Mouse (Mus musculus): ENCODE results near the gene Gtpbp2.

Gtpbp2 gene

DNA sequence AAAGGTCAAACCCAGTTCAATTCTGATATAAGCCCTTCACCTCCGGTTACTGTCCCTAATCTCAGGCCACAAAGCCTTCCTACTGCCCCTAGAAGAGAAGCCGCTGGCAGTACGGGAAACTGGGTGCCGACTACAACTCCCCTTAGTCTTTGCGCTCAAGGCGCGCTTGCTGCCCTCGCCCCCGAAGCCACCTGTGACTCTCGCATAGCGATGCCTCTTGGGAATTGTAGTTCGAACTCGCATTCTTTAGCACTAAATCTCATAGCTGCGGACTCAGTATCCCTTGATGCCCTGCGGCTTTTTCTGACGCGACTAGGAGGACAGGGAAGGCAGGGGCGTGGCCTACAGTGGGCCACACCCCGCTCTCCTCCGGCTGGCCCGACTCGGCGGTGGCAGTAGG, at the start of gene Gtpbp2:
Gene Gtpbp2, plus strand, starts transcription at position 347 of the 400 bp plus-strand sequence.
- peak; percentile 99 for DNase-seq (ENCODE audit: low read depth, low spot score)

DNA sequence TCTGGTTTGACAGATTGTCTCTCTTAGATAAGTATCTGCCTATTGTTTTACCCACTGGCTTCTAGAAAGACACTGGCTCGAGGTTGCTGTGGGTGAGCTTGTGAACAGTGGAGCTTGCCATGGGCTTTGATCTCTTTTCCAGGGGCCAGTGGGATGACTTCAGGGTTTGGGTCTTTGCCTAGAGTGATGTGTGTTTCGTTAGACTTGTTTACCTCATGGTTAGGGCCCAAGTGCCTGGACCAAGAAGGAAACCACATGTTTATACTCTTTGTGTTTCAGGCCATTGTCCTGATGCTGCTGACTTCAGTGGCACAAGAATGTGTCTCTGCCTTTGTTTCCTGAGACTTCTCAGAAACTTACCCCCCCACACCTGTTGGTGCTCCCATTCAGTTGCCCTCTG, 45.3 kb upstream of the Gtpbp2 start:
- no peak for DNase-seq (ENCODE audit: low read depth, low spot score)

GRCm38 (mm10) chr17:46116138-46116537, 44.7 kb upstream of the Gtpbp2 start:
- DNase-seq (ENCODE audit: low read depth, low spot score): no peak

DNA sequence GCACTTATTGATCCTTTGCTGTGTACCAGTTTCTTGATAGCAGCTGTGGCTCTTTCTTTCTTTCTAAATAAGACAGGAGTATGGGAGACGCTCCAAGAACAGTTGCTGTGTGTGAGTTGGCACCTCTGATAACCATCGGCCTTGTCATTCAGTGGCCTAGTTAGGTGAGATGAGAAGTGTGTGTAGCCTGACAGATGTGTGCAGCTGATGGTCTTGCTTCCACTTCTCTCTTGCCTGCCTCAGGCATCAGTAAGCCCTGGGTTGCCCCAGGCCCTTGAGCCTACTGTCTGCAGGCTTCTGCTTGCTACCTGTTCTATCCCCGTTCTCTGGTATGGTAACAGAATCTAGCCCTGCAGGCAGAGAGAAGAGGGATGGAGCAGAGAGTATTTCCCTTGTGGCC, 44.0 kb upstream of the Gtpbp2 start:
- DNase-seq (ENCODE audit: low read depth, low spot score): no peak

GRCm38 (mm10) chr17:46117623-46118422, 43.0 kb upstream of the Gtpbp2 start:
- DNase-seq (ENCODE audit: low read depth, low spot score): no peak

DNA sequence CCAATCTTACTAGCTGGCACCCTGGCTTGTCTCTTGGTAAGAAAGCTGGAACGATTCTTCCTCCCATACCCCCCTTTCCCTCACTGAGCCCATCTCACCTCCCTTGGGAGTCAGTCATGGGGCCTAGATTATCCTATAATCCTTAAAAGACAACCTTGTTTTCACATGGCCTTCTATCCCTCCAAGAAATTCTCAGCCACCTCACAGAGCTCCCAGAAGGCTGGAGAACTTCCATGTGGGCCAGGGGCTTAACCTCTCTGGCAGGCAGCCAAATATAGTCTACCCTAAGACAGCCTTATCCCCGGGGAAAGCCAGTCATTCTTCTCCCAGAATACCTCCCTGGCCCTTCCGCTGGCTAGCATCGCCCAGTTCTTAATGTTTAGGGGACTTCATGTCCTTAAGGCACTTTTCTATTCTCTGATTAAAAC, 42.4 kb upstream of the Gtpbp2 start:
- DNase-seq (ENCODE audit: low read depth, low spot score): no peak

DNA sequence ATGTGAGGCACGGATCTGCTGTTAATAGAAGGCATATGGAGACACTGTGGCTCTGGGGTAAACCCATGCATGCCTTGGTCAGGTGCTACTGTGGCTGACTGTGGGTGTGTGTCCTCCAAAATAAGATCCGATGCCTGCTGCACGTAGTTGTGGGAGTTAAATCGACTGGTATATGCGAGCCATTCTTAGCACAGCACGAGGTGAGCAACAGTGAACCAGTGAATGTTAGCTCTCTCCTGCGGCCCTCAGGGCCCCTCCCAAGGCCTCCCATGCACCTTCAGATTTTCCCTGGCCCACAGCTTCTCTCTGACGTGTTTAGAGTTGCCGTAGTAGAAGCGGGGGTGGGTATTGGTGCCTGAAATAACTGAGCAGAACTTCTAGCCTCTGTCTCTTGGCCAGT, 41.2 kb upstream of the Gtpbp2 start:
- no peak for DNase-seq (ENCODE audit: low read depth, low spot score)

DNA sequence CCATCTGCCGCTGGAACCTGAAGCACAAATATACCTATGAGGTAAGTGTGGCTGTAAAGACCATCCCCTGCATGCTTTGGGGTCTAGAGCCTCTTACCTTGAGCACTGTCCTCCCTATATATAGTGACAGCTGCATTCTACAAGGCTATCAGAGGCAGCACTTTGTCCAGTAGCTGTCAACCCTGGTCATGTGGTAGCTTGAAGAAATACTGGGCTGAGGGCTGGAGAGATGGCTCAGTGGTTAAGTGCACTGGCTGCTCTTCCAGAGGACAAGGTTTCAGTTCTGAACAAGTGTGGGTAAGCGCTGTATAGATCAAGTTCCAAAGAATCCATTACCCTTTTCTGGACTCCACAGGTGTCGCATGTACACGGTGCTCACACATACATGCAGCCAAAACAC, 38.0 kb upstream of the Gtpbp2 start:
- DNase-seq (ENCODE audit: low read depth, low spot score): no peak

- DNase-seq (ENCODE audit: low read depth, low spot score): no peak
Observed at GRCm38 (mm10) chr17:46123285-46123684, 37.5 kb upstream of the Gtpbp2 start.

GRCm38 (mm10) chr17:46123953-46124700, 36.7 kb upstream of the Gtpbp2 start:
- no peak for DNase-seq (ENCODE audit: low read depth, low spot score)

- no peak for DNase-seq (ENCODE audit: low read depth, low spot score)
Observed at GRCm38 (mm10) chr17:46126608-46127007, 34.2 kb upstream of the Gtpbp2 start.

DNA sequence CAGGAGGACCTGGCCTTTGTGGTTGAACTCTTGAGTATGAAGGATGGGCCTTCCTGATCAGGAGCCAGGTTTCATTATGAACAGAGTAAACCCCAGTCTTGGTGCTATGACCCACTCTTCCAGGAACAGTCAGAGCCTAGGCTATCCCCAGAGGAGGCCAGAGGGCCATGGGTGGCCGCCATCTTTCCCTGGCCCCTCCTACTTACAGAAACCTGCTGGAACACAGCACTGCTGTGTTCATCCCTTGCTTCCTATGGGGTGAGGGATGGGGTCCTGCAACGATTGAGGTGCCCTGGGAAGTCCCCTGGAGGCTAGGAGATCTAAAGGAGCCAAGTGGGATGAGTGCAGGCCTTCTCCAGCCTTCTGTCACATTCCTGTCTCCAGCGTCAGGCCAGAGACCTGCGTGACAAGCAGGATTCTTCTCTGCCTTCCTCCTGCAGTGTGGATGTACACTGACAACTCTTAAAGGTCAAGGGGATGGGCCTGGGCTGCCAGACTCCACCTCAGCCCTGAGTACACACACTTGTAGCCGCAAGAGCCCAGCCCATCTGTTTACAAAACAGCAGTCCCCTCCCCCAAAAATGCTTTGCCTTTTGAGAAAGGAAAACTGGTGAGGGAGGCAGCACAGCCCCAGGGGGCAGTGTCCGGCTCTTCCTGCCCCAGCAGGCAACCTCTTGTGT, 32.9 kb upstream of the Gtpbp2 start:
- DNase-seq (ENCODE audit: low read depth, low spot score): no peak

GRCm38 (mm10) chr17:46129741-46130498, 30.9 kb upstream of the Gtpbp2 start:
- no peak for DNase-seq (ENCODE audit: low read depth, low spot score)

DNA sequence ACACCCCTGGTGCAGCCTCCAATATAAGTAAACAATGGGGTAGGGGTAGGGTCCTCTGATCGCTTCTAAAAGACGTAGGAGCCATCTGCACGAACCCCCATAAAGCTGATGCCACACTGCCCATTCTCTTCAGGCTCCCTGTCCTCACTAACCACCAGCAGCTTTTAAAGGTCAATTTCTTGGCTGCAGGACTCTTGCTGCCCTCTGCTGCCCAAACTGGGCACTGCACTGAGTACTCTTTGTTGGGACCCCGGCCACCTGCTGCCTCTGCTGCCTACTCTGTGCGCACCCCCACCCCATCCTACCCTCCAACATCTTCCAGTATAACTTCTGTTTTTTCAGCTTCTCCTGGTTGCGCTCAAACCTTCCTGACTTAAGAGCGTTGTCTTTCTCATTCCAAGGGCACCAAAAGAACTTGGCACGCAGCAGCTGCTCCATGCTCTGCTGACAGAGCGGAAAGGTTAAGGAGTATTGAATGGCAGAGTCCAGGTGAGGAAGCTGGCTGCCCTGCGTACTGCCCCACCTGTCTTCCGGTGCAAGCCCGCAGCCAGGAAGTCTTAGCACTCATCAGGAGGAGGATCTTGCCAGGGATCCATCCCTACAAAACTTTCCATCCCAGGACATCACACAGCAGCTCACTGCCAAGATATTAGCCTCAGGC, 28.6 kb upstream of the Gtpbp2 start:
- DNase-seq (ENCODE audit: low read depth, low spot score): peak; percentile 70

DNA sequence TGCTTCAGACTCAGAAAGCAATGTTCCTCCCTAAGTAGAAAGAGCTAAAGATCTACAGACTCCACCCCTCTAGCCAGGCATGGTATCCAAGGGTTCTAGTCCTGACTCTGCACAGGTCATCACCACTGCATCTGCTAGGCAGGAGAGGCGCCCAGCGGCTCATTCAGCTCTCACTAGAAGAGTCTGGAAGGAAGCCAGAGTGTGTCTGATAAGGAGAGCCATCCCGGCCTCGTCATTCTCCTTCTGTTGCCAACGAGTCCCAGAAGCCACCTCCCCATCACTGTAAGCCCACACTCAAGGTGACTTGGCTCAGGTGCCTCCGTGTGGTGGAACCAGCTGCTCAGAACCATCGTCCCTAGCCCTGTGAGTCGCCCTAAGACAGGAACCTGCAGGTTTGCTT, 28.0 kb upstream of the Gtpbp2 start:
- DNase-seq (ENCODE audit: low read depth, low spot score): no peak

- no peak for DNase-seq (ENCODE audit: low read depth, low spot score)
Observed at GRCm38 (mm10) chr17:46138563-46139236, 22.1 kb upstream of the Gtpbp2 start.

GRCm38 (mm10) chr17:46139872-46140271, 21.0 kb upstream of the Gtpbp2 start:
- no peak for DNase-seq (ENCODE audit: low read depth, low spot score)

DNA sequence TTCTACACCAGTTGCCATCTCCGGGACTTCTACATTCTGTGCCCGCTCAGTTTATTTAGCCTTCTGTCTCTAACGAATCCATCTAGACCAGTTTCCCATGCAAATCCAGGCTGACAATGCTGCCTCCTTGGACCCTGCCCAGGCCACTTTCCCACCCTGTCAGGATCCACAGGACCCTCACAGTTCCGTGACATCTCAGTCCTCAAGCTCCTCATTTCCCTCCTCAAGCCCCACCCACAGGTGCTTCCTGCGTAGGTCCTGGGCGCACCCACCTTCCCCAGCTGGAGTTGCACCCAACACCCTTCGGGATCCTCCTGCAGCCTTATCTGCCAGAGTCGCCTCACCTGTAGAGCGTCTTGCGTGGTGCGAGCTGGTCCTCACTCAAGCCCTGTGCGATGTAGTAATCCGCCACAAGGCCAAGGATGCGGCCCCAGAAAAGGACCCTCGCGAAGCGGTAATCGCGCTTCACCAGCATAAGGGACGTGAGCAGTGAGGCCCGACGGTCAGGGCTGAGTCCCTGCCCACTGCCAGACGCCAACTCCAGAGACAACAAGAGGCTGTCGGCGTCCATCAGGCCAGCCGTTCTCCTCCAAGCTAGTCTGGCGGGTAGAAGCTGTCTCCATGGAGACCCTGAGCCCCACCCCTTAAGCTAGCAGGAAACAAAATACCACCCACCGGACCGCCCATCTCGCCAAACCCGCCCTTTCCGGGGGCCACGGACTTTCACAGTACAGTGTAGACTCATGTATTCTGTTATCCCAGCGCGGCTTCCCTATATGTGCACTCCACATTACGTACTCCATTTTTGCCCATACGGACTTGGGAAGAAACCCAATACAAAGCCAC, 17.0 kb upstream of the Gtpbp2 start, which contains the start of gene Rsph9:
Gene Rsph9, minus strand, starts transcription at position 639 of the 846 bp plus-strand sequence.
- DNase-seq (ENCODE audit: low read depth, low spot score): no peak

All from A20 (cell line).